Mouse (Mus musculus) layer of hippocampus, postnatal 14 days (tissue): ENCODE results near the gene Hdac7. TPM values are rescaled to one million over a fixed set of nuclear protein-coding genes. Genes with fewer than 3 reads are reported as not detected.
A peak's percentile ranks its signal among the peaks of the same experiment; 100 is the strongest.

Experiments
- DNase-seq, 2 experiments: peaks; one replicate each; pipeline ENCODE4 v3.0.0; 2021 to 2022; ENCODE audit warnings: low spot score in 2 of 2, mixed read lengths in 1 of 2
- total RNA-seq, 2 experiments: library from RNA; stranded (reverse); gene quantifications; 2 replicates each; pipeline ENCODE4 v1.2.3; 2021

Gene Hdac7
- total RNA-seq, 2 experiments from 2014 or later = 24.9 to 25.0 TPM

- DNase-seq = no peak
These were observed 94.9 kb downstream of the Hdac7 start for GRCm38 (mm10) chr15:97749397-97749796.

GRCm38 (mm10) chr15:97748964-97749363 lies 95.3 kb downstream of the Hdac7 start:
- no peak for DNase-seq

GRCm38 (mm10) chr15:97748309-97748708 lies 96.0 kb downstream of the Hdac7 start:
- no peak for DNase-seq

- no peak for DNase-seq
These were observed 96.8 kb downstream of the Hdac7 start for GRCm38 (mm10) chr15:97747486-97747885.

GRCm38 (mm10) chr15:97746748-97747147 lies 97.6 kb downstream of the Hdac7 start:
- no peak for DNase-seq

GRCm38 (mm10) chr15:97746278-97746677 lies 98.0 kb downstream of the Hdac7 start:
- DNase-seq = no peak

GRCm38 (mm10) chr15:97745331-97745730 lies 99.0 kb downstream of the Hdac7 start:
- peak in 1 of 2 experiments; percentile 50 for DNase-seq

GRCm38 (mm10) chr15:97744930-97745329 lies 99.4 kb downstream of the Hdac7 start:
- DNase-seq = no peak

GRCm38 (mm10) chr15:97743961-97744525 lies 100.3 kb downstream of the Hdac7 start:
- DNase-seq = no peak

GRCm38 (mm10) chr15:97743210-97743609 lies 101.1 kb downstream of the Hdac7 start:
- no peak for DNase-seq

Other genes starting within 250 kb of the Hdac7 start
- 10 to 100 TPM; 25.3 to 26.4 TPM for gene Rpap3, start 138.7 kb downstream of the Hdac7 start, total RNA-seq
- 1 to 10 TPM in 1 of 2 experiments, under 1 TPM in 1; 0.81 to 1.7 TPM for gene Endou, start 113.2 kb downstream of the Hdac7 start, total RNA-seq
- gene Rapgef3, start 76.5 kb downstream of the Hdac7 start, total RNA-seq = 10 to 100 TPM; 39.3 to 40.1 TPM
- 100 to 1,000 TPM; 131 to 147 TPM for gene Slc48a1, start 66.0 kb downstream of the Hdac7 start, total RNA-seq
- under 1 TPM in 1 of 2 experiments, not detected in 1; 0.43 TPM for gene Vdr, start 66.1 kb upstream of the Hdac7 start, total RNA-seq
- gene Tmem106c, start 119.7 kb upstream of the Hdac7 start, total RNA-seq = 10 to 100 TPM; 19.1 to 22.3 TPM
- 1 to 10 TPM in 1 of 2 experiments, under 1 TPM in 1; 0.69 to 1.2 TPM for gene Col2a1, start 160.2 kb upstream of the Hdac7 start, total RNA-seq
- gene Pfkm, start 248.1 kb upstream of the Hdac7 start, total RNA-seq = 100 to 1,000 TPM; 309 to 311 TPM
- 10 to 100 TPM; 13.5 to 13.7 TPM for gene Senp1, start 249.2 kb upstream of the Hdac7 start, total RNA-seq